Mouse (Mus musculus) heart, embryonic 16.5 days (tissue): ENCODE measurements around the gene Ccnt1. TPM values are rescaled to one million over a fixed set of nuclear protein-coding genes. Genes with fewer than 3 reads are reported as not detected.

Experiments
- ATAC-seq: fragments of 200-750 bp; cut with Nextera tagmentation; replicated peaks from 2 replicates; pipeline ENCODE4 v1.8.0; 2017; ENCODE audit warnings: moderate number of reproducible peaks; ENCODE audit not compliant: insufficient read depth, low FRiP score; ENCODE audit errors: extremely low read depth
- H3K27ac ChIP-seq: fragments of 300-500 bp; sonication (generic); 2 replicates; pipeline ENCODE4 v1.5.1; 2014; ENCODE audit warnings: mild to moderate bottlenecking, low read length, control low read depth, moderate library complexity
- H3K27me3 ChIP-seq: fragments of 300-500 bp; sonication (generic); 2 replicates; pipeline ENCODE4 v1.6.1; 2014; ENCODE audit warnings: low read length, mixed read lengths; ENCODE audit not compliant: control insufficient read depth, insufficient read depth
- H3K36me3 ChIP-seq: fragments of 300-500 bp; sonication (generic); 2 replicates; pipeline ENCODE4 v1.6.1; 2014; ENCODE audit not compliant: control insufficient read depth, insufficient read depth
- H3K4me1 ChIP-seq: fragments of 300-500 bp; sonication (generic); 2 replicates; pipeline ENCODE4 v1.6.1; 2014; ENCODE audit warnings: low read length, mixed read lengths; ENCODE audit not compliant: control insufficient read depth, insufficient read depth
- H3K4me2 ChIP-seq: fragments of 300-500 bp; sonication (generic); 2 replicates; pipeline ENCODE4 v1.6.1; 2014; ENCODE audit warnings: low read depth, mild to moderate bottlenecking, control low read depth, low read length
- H3K4me3 ChIP-seq: fragments of 300-500 bp; sonication (generic); 2 replicates; pipeline ENCODE4 v1.5.1; 2014; ENCODE audit warnings: mild to moderate bottlenecking, control low read depth, low read length
- H3K9ac ChIP-seq: fragments of 300-500 bp; sonication (generic); 2 replicates; pipeline ENCODE4 v1.6.1; 2014; ENCODE audit warnings: low read length, control low read depth
- H3K9me3 ChIP-seq: fragments of 300-500 bp; sonication (generic); replicated peaks from 2 replicates; pipeline ENCODE4 v1.6.1; 2016; ENCODE audit warnings: low read length; ENCODE audit not compliant: control insufficient read depth
- WGBS: fragments of 180-500 bp; shearing (Covaris S2); extraction: QIAGEN DNeasy Blood & Tissue Kit; methylation state at CpG from one replicate; pipeline ENCODE4 v1.1.7; 2014; 5-methylcytosine and 5-hydroxymethylcytosine counted together
- polyA plus RNA-seq: library from polyadenylated mRNA; unstranded; fragments of >200 nt; fragmentation: Nextera tagmentation; extraction: Ambion mirVana; gene quantifications from 2 replicates; pipeline ENCODE4 v1.2.1, GENCODE M21; 2015

Gene Ccnt1
- polyA plus RNA-seq, 1 experiment from 2014 or later: 41.2 TPM

DNA sequence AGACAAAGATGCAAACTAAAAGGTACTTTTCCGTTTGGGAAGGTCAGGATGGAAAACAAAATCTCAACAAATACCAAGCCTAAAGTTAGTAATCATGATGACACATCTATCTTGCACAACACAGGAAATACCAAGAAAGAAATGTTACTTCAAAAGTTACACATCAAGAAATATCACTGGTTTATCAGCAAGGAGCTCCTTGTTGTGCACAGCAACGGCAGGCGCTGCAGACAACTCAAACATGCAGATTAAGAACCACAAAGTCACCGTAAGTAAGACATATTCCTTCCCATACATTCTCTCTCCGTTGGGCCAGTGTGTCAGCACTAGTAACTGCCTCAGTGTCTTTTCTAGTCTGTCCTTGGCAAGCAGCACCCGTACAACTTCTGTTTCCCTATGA is 29.7 kb downstream of the Ccnt1 start:
- WGBS: 78% methylated on average over 6 of the region's 6 CpGs
- ATAC-seq: no peak
- Histone ChIP-seq H3K27me3 (no peaks in the 10 kb centered on the region), H3K4me1 (no peaks in the 10 kb centered on the region), H3K36me3 (peaks cover 40% of the 10 kb centered on the region), H3K4me3 (no peak overlapping the region), H3K4me2 (no peak overlapping the region), H3K27ac (no peak overlapping the region), H3K9ac (no peak overlapping the region), H3K9me3 (no peaks in the 10 kb centered on the region)

DNA sequence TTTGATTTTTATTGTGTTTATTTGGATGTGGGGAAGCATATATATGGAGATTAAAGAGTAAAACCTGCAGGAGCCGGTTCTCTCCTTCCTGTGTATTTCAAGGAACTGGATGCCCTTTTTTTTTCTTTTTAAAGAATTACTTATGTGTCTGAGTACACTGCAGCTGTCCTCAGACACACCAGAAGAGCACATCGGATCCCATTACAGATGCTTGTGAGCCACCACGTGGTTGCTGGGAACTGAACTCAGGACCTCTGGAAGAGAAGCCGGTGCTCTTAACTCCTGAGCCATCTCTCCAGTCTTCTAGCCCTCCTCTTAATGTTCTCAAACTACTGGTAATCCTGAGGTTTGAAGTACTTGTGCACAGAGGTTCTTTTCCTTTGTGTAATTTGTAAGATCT is 32.8 kb downstream of the Ccnt1 start:
- 63% methylated on average over 4 of the region's 4 CpGs for WGBS
- peaks cover 13% of the 10 kb centered on the region; the same call in 1 of the 2 replicates for H3K36me3 ChIP-seq
- H3K4me2 ChIP-seq: no peak overlapping the region
- no peak overlapping the region for H3K4me3 ChIP-seq
- no peak overlapping the region for H3K27ac ChIP-seq
- ATAC-seq: no peak
- H3K4me1 ChIP-seq: no peaks in the 10 kb centered on the region; the same call in 1 of the 2 replicates
- no peak overlapping the region for H3K9ac ChIP-seq
- no peaks in the 10 kb centered on the region for H3K9me3 ChIP-seq
- H3K27me3 ChIP-seq: no peaks in the 10 kb centered on the region

GRCm38 (mm10) chr15:98536828-98537510 is 33.8 kb downstream of the Ccnt1 start:
- Histone ChIP-seq H3K4me3 (no peak overlapping the region), H3K9ac (no peak overlapping the region), H3K4me1 (peaks cover 7% of the 10 kb centered on the region), H3K36me3 (0 out of 2 replicates have a peak, but pooled peaks cover 7% of the 10 kb centered on the region), H3K27me3 (no peaks in the 10 kb centered on the region), H3K9me3 (no peaks in the 10 kb centered on the region), H3K4me2 (no peak overlapping the region), H3K27ac (no peak overlapping the region)
- ATAC-seq: no peak
- 83% methylated on average over 8 of the region's 8 CpGs for WGBS

DNA sequence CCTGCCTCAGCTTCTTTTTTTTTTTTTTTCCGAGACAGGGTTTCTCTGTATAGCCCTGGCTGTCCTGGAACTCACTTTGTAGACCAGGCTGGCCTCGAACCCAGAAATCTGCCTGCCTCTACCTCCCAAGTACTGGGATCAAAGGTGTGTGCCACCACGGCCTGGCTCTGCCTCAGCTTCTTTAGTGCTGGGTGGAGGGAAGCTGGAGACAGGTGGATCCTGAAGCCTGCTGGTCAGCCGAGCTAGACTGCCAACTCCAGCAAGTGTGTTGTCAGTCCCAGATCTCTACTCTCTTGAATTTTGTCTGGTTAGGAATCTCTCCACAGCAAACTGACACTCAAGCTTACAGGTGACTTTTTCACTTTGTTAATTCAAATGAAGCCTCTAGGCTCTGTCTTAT is 34.8 kb downstream of the Ccnt1 start:
- H3K4me3 ChIP-seq: no peak overlapping the region
- no peaks in the 10 kb centered on the region for H3K27me3 ChIP-seq
- no peak overlapping the region for H3K9ac ChIP-seq
- ATAC-seq: no peak
- H3K27ac ChIP-seq: no peak overlapping the region
- H3K9me3 ChIP-seq: no peaks in the 10 kb centered on the region
- 78% methylated on average over 4 of the region's 4 CpGs for WGBS
- H3K4me2 ChIP-seq: no peak overlapping the region
- peaks cover 11% of the 10 kb centered on the region for H3K36me3 ChIP-seq
- H3K4me1 ChIP-seq: peaks cover 7% of the 10 kb centered on the region

GRCm38 (mm10) chr15:98533881-98534627 is 36.7 kb downstream of the Ccnt1 start, which contains the start of gene Kansl2:
TSS of gene Kansl2 (minus strand) at chr15:98534264.
- H3K9me3 ChIP-seq: no peaks in the 10 kb centered on the region
- peak within 1 kb of the TSS; percentile 75 for H3K4me2 ChIP-seq
- peak within 1 kb of the TSS; percentile 94 for H3K4me3 ChIP-seq
- peaks cover 25% of the 10 kb centered on the region for H3K36me3 ChIP-seq
- WGBS: under 1% methylated on average over 69 of the region's 70 CpGs
- H3K27ac ChIP-seq: peak within 1 kb of the TSS; percentile 99
- peaks cover 7% of the 10 kb centered on the region for H3K4me1 ChIP-seq
- no peaks in the 10 kb centered on the region for H3K27me3 ChIP-seq
- peak within 1 kb of the TSS; percentile 97 for H3K9ac ChIP-seq
- ATAC-seq: peak; percentile 100

GRCm38 (mm10) chr15:98533035-98533531 is 37.6 kb downstream of the Ccnt1 start:
- peaks cover 32% of the 10 kb centered on the region for H3K36me3 ChIP-seq
- WGBS: 0% methylated on average over 18 of the region's 18 CpGs

DNA sequence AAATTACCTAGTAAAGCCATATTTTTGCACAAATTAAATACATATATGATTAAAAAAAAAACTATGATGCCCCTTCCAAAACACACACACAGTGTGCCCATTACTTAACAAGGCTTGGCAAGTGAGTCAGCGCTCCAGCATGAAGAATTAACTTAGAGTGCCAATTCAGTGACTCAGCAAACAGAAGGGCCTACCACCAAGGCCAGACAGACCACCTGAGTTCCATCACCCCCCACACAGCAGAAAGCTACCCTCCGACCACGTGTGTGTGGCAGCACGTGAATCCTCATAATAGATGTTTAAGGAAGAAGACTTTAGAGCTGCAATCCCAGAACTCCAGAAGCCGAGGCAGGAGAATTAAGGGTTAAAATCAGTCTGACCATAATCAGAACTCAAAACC is 38.4 kb downstream of the Ccnt1 start:
- no peaks in the 10 kb centered on the region for H3K9me3 ChIP-seq
- peak overlapping the region; percentile 74 for H3K4me2 ChIP-seq
- no peak overlapping the region for H3K27ac ChIP-seq
- H3K4me1 ChIP-seq: peaks cover 7% of the 10 kb centered on the region
- peak overlapping the region; percentile 94 for H3K4me3 ChIP-seq
- peaks cover 39% of the 10 kb centered on the region for H3K36me3 ChIP-seq
- WGBS: 25% methylated on average over 5 of the region's 5 CpGs
- H3K9ac ChIP-seq: peak overlapping the region; percentile 97
- no peak for ATAC-seq
- H3K27me3 ChIP-seq: no peaks in the 10 kb centered on the region

More at GRCm38 (mm10) chr15:98533035-98533531, 37.6 kb downstream of the Ccnt1 start:
- H3K4me2 ChIP-seq: peak overlapping the region; percentile 74
- H3K27me3 ChIP-seq: no peaks in the 10 kb centered on the region
- ATAC-seq: no peak
- H3K9me3 ChIP-seq: no peaks in the 10 kb centered on the region
- peaks cover 7% of the 10 kb centered on the region for H3K4me1 ChIP-seq
- peak overlapping the region; percentile 94 for H3K4me3 ChIP-seq
- H3K27ac ChIP-seq: peak overlapping the region; percentile 11
- H3K9ac ChIP-seq: peak overlapping the region; percentile 97

GRCm38 (mm10) chr15:98528066-98528563 is 42.6 kb downstream of the Ccnt1 start:
- H3K27ac ChIP-seq: no peak overlapping the region
- peaks cover 7% of the 10 kb centered on the region for H3K4me1 ChIP-seq
- H3K36me3 ChIP-seq: peaks cover 70% of the 10 kb centered on the region
- no peaks in the 10 kb centered on the region for H3K9me3 ChIP-seq
- no peaks in the 10 kb centered on the region for H3K27me3 ChIP-seq
- H3K4me3 ChIP-seq: no peak overlapping the region
- H3K9ac ChIP-seq: no peak overlapping the region
- no peak overlapping the region for H3K4me2 ChIP-seq
- 76% methylated on average over 5 of the region's 5 CpGs for WGBS
- ATAC-seq: no peak
